Mouse (Mus musculus) ovary, postnatal 14 days (tissue): Measurements from ENCODE around the gene Rab40c.

Experiments used
- DNase-seq: peaks from one replicate; pipeline ENCODE4 v3.0.0; 2022; ENCODE audit warnings: low spot score

Gene Rab40c

GRCm38 (mm10) chr17:25919144-25919785 is at the start of gene Rab40c:
Gene Rab40c, minus strand, starts transcription at chr17:25919727.
- DNase-seq = peak; percentile 22

- no peak for DNase-seq
These were observed 48.6 kb upstream of the Rab40c start for GRCm38 (mm10) chr17:25968176-25968575.

- DNase-seq = no peak
These were observed 48.1 kb upstream of the Rab40c start for GRCm38 (mm10) chr17:25967652-25968051.

- DNase-seq = no peak
These were observed 44.7 kb upstream of the Rab40c start for GRCm38 (mm10) chr17:25964271-25964670.

GRCm38 (mm10) chr17:25962413-25962905 is 42.9 kb upstream of the Rab40c start:
- DNase-seq = no peak

- DNase-seq = no peak
These were observed 42.0 kb upstream of the Rab40c start for GRCm38 (mm10) chr17:25961566-25961965.

- DNase-seq = no peak
These were observed 40.3 kb upstream of the Rab40c start for GRCm38 (mm10) chr17:25959630-25960467.

GRCm38 (mm10) chr17:25958771-25959494 is 39.4 kb upstream of the Rab40c start:
- no peak for DNase-seq

GRCm38 (mm10) chr17:25957586-25958051 is 38.1 kb upstream of the Rab40c start:
- DNase-seq = no peak

- no peak for DNase-seq
These were observed 37.1 kb upstream of the Rab40c start for GRCm38 (mm10) chr17:25956631-25957030.

GRCm38 (mm10) chr17:25956201-25956600 is 36.7 kb upstream of the Rab40c start:
- DNase-seq = no peak

GRCm38 (mm10) chr17:25955736-25956135 is 36.2 kb upstream of the Rab40c start:
- DNase-seq = no peak

GRCm38 (mm10) chr17:25954671-25955070 is 35.1 kb upstream of the Rab40c start:
- DNase-seq = no peak

GRCm38 (mm10) chr17:25953161-25953560 is 33.6 kb upstream of the Rab40c start:
- DNase-seq = no peak

- DNase-seq = no peak
These were observed 32.5 kb upstream of the Rab40c start, which contains the start of gene A930017K11Rik for GRCm38 (mm10) chr17:25951803-25952623. Gene A930017K11Rik, minus strand, starts transcription at chr17:25952565.

- no peak for DNase-seq
These were observed 31.8 kb upstream of the Rab40c start for GRCm38 (mm10) chr17:25951225-25951802.

- no peak for DNase-seq
These were observed 31.2 kb upstream of the Rab40c start for GRCm38 (mm10) chr17:25950706-25951105.

GRCm38 (mm10) chr17:25949981-25950380 is 30.5 kb upstream of the Rab40c start:
- no peak for DNase-seq

GRCm38 (mm10) chr17:25948051-25948450 is 28.5 kb upstream of the Rab40c start:
- no peak for DNase-seq

GRCm38 (mm10) chr17:25947576-25947975 is 28.0 kb upstream of the Rab40c start:
- DNase-seq = no peak

- no peak for DNase-seq
These were observed 27.4 kb upstream of the Rab40c start for GRCm38 (mm10) chr17:25946891-25947290.
